Mouse (Mus musculus) spleen, adult 2 months (tissue): ENCODE measurements around the gene Sorcs3.

ENCODE experiments used
- CTCF ChIP-seq: fragments of 200-500 bp; IDR thresholded peaks from 2 replicates; pipeline ENCODE4 v1.5.1; 2011; ENCODE audit warnings: mild to moderate bottlenecking, inconsistent platforms; ENCODE audit not compliant: insufficient read depth, insufficient read length, insufficient replicate concordance; ENCODE audit errors: extremely low read depth
- POLR2A ChIP-seq: fragments of 200-500 bp; IDR thresholded peaks from 2 replicates; pipeline ENCODE4 v1.6.1; 2011; ENCODE audit warnings: low read depth, low read length, inconsistent platforms

GRCm38 (mm10) chr19:48471927-48472326 lies 266.1 kb downstream of the Sorcs3 start:
- no peak for TF ChIP-seq CTCF
- TF ChIP-seq POLR2A, result no peak
